Mouse (Mus musculus): ENCODE data around the gene Stx7.

GRCm38 (mm10) chr10:24164137-24164908, 15.2 kb downstream of the Stx7 start:
- no peak for TF ChIP-seq GATA1 (IDR thresholded peaks at IDR 0.05; ENCODE audit: low read length)
- no peak for TF ChIP-seq TAL1 (IDR thresholded peaks at IDR 0.05; ENCODE audit: low read length)

Data from erythroblast, embryonic 14.5 days (primary cell).